Mouse (Mus musculus): Measurements from ENCODE around the gene Nrbf2. TPM values are rescaled to one million over a fixed set of nuclear protein-coding genes. Genes with fewer than 3 reads are reported as not detected.

Nrbf2 gene
- total RNA-seq, 4 experiments from 2014 or later = 14.2 to 17.4 (median 15.9) TPM

- no peak for DNase-seq (ENCODE audit: low spot score in 2 of 2)
These were observed 66.1 kb downstream of the Nrbf2 start for GRCm38 (mm10) chr10:67218873-67219565.

DNA sequence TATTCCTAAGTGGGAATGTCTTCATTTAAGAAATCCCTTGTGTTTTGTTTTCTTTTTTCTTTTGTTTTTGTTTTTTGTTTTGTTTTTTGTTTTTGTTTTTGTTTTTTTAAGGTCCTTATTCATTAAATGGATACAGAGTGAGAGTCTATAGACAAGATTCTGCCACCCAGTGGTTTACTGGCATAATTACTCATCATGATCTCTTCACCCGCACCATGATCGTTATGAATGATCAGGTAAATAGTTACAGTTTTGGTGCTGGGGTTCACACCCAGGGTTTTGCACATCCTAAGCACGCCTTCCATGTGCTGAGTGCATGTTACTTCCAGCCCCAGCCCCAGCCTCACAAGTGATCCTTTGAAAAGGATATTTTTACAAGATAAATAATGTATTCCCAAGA lies 68.2 kb downstream of the Nrbf2 start:
- no peak for DNase-seq (ENCODE audit: low spot score in 2 of 2)

Other genes starting within 250 kb of the Nrbf2 start
- gene Jmjd1c, start 189.2 kb downstream of the Nrbf2 start, total RNA-seq (2022) = 10 to 100 TPM; 78.0 to 83.1 (median 80.7) TPM
- 10 to 100 TPM; 20.1 to 23.5 (median 21.3) TPM for gene Reep3, start 188.4 kb downstream of the Nrbf2 start, total RNA-seq (2022)

All from left cerebral cortex, adult 8-10 months (tissue).